Mouse (Mus musculus): ENCODE measurements around the gene Edf1.
"Not testable (repeated sequence)": the region's sequence is repeated elsewhere in the genome, so short reads cannot be mapped to it uniquely, and the experiment has no call there.

Gene Edf1

GRCm38 (mm10) chr2:25557221-25557963 lies at the start of gene Edf1:
Gene Edf1, plus strand, starts transcription at chr2:25557847.
- DNase-seq (ENCODE audit: low read depth, low spot score), result peak; percentile 96

- no peak for DNase-seq (ENCODE audit: low read depth, low spot score)
Observed at GRCm38 (mm10) chr2:25509912-25510311, 47.7 kb upstream of the Edf1 start.

GRCm38 (mm10) chr2:25526510-25527302 lies 30.9 kb upstream of the Edf1 start:
- DNase-seq (ENCODE audit: low read depth, low spot score), result no peak

- DNase-seq (ENCODE audit: low read depth, low spot score), result no peak
Observed at GRCm38 (mm10) chr2:25533707-25534106, 23.9 kb upstream of the Edf1 start.

GRCm38 (mm10) chr2:25534178-25534865 lies 23.3 kb upstream of the Edf1 start:
- no peak for DNase-seq (ENCODE audit: low read depth, low spot score)

GRCm38 (mm10) chr2:25534866-25535182 lies 22.8 kb upstream of the Edf1 start:
- DNase-seq (ENCODE audit: low read depth, low spot score), result no peak

- no peak for DNase-seq (ENCODE audit: low read depth, low spot score)
Observed at GRCm38 (mm10) chr2:25536531-25536930, 21.1 kb upstream of the Edf1 start.

GRCm38 (mm10) chr2:25540541-25540948 lies 17.1 kb upstream of the Edf1 start:
- DNase-seq (ENCODE audit: low read depth, low spot score), result no peak

- DNase-seq (ENCODE audit: low read depth, low spot score), result peak; percentile 16
Observed at GRCm38 (mm10) chr2:25541644-25542367, 15.8 kb upstream of the Edf1 start.

- DNase-seq (ENCODE audit: low read depth, low spot score), result peak; percentile 30
Observed at GRCm38 (mm10) chr2:25545996-25546810, 11.4 kb upstream of the Edf1 start.

- peak; percentile 100 for DNase-seq (ENCODE audit: low read depth, low spot score)
Observed at GRCm38 (mm10) chr2:25546811-25547491, 10.7 kb upstream of the Edf1 start, which contains the start of gene Traf2. Gene Traf2, minus strand, starts transcription at chr2:25546940.

GRCm38 (mm10) chr2:25549021-25549991 lies 8.3 kb upstream of the Edf1 start:
- no peak for DNase-seq (ENCODE audit: low read depth, low spot score)

- DNase-seq (ENCODE audit: low read depth, low spot score), result peak; percentile 54
Observed at GRCm38 (mm10) chr2:25551186-25551585, 6.5 kb upstream of the Edf1 start.

- not testable (repeated sequence) for DNase-seq (ENCODE audit: low read depth, low spot score)
Observed at GRCm38 (mm10) chr2:25553171-25553786, 4.4 kb upstream of the Edf1 start.

GRCm38 (mm10) chr2:25555479-25555878 lies 2.2 kb upstream of the Edf1 start:
- not testable (repeated sequence) for DNase-seq (ENCODE audit: low read depth, low spot score)

- DNase-seq (ENCODE audit: low read depth, low spot score), result no peak
Observed at GRCm38 (mm10) chr2:25556296-25556695, 1.4 kb upstream of the Edf1 start.

GRCm38 (mm10) chr2:25557964-25558360 lies 315 bp downstream of the Edf1 start:
- DNase-seq (ENCODE audit: low read depth, low spot score), result no peak

GRCm38 (mm10) chr2:25558774-25559173 lies 1.1 kb downstream of the Edf1 start:
- no peak for DNase-seq (ENCODE audit: low read depth, low spot score)

GRCm38 (mm10) chr2:25560551-25560950 lies 2.9 kb downstream of the Edf1 start:
- no peak for DNase-seq (ENCODE audit: low read depth, low spot score)
